Mouse (Mus musculus) kidney, adult 2 months (tissue): ENCODE data around the gene Ror2.

Experiments
- CTCF ChIP-seq: fragments of 200-500 bp; conservative IDR thresholded peaks from 2 replicates; pipeline ENCODE4 v1.5.1; 2011; ENCODE audit warnings: low read depth, mild to moderate bottlenecking, control low read depth, low read length, moderate library complexity, mixed read lengths; ENCODE audit not compliant: insufficient read depth, insufficient read length
- POLR2A ChIP-seq: fragments of 200-500 bp; IDR thresholded peaks from one replicate; pipeline ENCODE4 v1.6.1; 2011; ENCODE audit warnings: low read depth, low read length, control low read depth

DNA sequence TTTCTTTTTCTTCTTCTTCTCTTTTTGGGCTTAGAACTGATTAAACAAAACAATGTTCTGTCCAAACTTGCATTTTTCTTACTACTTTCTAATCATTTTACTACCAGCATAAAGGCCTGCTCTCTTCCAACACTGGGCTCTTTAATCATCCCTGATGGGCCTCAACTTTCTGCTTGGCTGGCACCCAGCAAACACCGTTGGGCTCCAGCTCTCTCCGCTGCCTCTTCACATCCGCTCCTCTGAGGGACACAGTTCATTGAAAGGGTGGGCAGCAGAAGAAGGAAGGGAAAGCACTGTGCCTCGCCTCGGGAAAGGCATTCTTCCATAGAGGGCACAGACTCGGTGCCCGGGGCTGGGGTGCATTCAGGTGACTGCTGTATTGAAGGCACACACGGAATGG lies 41.8 kb downstream of the Ror2 start:
- no peak for TF ChIP-seq POLR2A
- TF ChIP-seq CTCF = no peak
